Mouse (Mus musculus) heart, embryonic 16.5 days (tissue): ENCODE results near the gene Insig2. TPM values are rescaled to one million over a fixed set of nuclear protein-coding genes. Genes with fewer than 3 reads are reported as not detected.

Source experiments
- ATAC-seq: fragments of 200-750 bp; cut with Nextera tagmentation; replicated peaks from 2 replicates; pipeline ENCODE4 v1.8.0; 2017; ENCODE audit warnings: moderate number of reproducible peaks; ENCODE audit not compliant: insufficient read depth, low FRiP score; ENCODE audit errors: extremely low read depth
- H3K27ac ChIP-seq: fragments of 300-500 bp; sonication (generic); 2 replicates; pipeline ENCODE4 v1.5.1; 2014; ENCODE audit warnings: mild to moderate bottlenecking, low read length, control low read depth, moderate library complexity
- H3K27me3 ChIP-seq: fragments of 300-500 bp; sonication (generic); 2 replicates; pipeline ENCODE4 v1.6.1; 2014; ENCODE audit warnings: low read length, mixed read lengths; ENCODE audit not compliant: control insufficient read depth, insufficient read depth
- H3K36me3 ChIP-seq: fragments of 300-500 bp; sonication (generic); 2 replicates; pipeline ENCODE4 v1.6.1; 2014; ENCODE audit not compliant: control insufficient read depth, insufficient read depth
- H3K4me1 ChIP-seq: fragments of 300-500 bp; sonication (generic); 2 replicates; pipeline ENCODE4 v1.6.1; 2014; ENCODE audit warnings: low read length, mixed read lengths; ENCODE audit not compliant: control insufficient read depth, insufficient read depth
- H3K4me2 ChIP-seq: fragments of 300-500 bp; sonication (generic); 2 replicates; pipeline ENCODE4 v1.6.1; 2014; ENCODE audit warnings: low read depth, mild to moderate bottlenecking, control low read depth, low read length
- H3K4me3 ChIP-seq: fragments of 300-500 bp; sonication (generic); 2 replicates; pipeline ENCODE4 v1.5.1; 2014; ENCODE audit warnings: mild to moderate bottlenecking, control low read depth, low read length
- H3K9ac ChIP-seq: fragments of 300-500 bp; sonication (generic); 2 replicates; pipeline ENCODE4 v1.6.1; 2014; ENCODE audit warnings: low read length, control low read depth
- H3K9me3 ChIP-seq: fragments of 300-500 bp; sonication (generic); replicated peaks from 2 replicates; pipeline ENCODE4 v1.6.1; 2016; ENCODE audit warnings: low read length; ENCODE audit not compliant: control insufficient read depth
- WGBS: fragments of 180-500 bp; shearing (Covaris S2); extraction: QIAGEN DNeasy Blood & Tissue Kit; methylation state at CpG from one replicate; pipeline ENCODE4 v1.1.7; 2014; 5-methylcytosine and 5-hydroxymethylcytosine counted together
- polyA plus RNA-seq: library from polyadenylated mRNA; unstranded; fragments of >200 nt; fragmentation: Nextera tagmentation; extraction: Ambion mirVana; gene quantifications from 2 replicates; pipeline ENCODE4 v1.2.1, GENCODE M21; 2015

Insig2 gene
- polyA plus RNA-seq, 1 experiment from 2014 or later: 46.8 TPM

GRCm38 (mm10) chr1:121312326-121312725 is 20.1 kb downstream of the Insig2 start:
- H3K9ac ChIP-seq: no peak overlapping the region
- peaks cover 9% of the 10 kb centered on the region for H3K36me3 ChIP-seq
- no peaks in the 10 kb centered on the region for H3K4me1 ChIP-seq
- ATAC-seq: no peak
- no peaks in the 10 kb centered on the region for H3K27me3 ChIP-seq
- H3K9me3 ChIP-seq: no peaks in the 10 kb centered on the region
- H3K4me3 ChIP-seq: no peak overlapping the region
- H3K27ac ChIP-seq: no peak overlapping the region
- no peak overlapping the region for H3K4me2 ChIP-seq
- WGBS: 83% methylated on average over 4 of the region's 4 CpGs

- Histone ChIP-seq H3K4me2 (no peak overlapping the region), H3K4me3 (no peak overlapping the region), H3K4me1 (no peaks in the 10 kb centered on the region), H3K9ac (no peak overlapping the region), H3K9me3 (no peaks in the 10 kb centered on the region), H3K27me3 (no peaks in the 10 kb centered on the region), H3K36me3 (no peaks in the 10 kb centered on the region), H3K27ac (no peak overlapping the region)
- 85% methylated on average over 5 of the region's 5 CpGs for WGBS
- no peak for ATAC-seq
Measured at GRCm38 (mm10) chr1:121296717-121297255, 35.6 kb downstream of the Insig2 start.

DNA sequence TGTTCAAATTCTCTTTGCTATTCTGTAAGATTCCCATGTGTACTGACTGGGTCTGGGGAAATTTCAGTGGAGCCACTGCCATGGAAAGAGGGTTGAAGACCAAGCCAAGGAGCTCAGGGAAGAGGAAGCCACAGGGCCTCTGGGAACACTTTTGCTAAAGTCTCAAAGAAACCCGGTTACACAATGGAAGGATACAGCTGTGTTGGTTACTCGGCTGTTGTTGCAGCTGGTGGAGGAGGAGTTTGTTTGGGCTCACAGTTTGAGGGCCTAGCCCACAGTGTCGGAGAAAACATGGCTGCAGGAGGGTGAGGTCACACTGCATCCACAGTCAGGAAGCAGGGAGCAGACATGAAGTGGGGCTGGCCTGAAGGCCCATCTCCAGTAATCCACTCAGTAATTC is 38.8 kb downstream of the Insig2 start:
- no peaks in the 10 kb centered on the region for H3K4me1 ChIP-seq
- H3K4me3 ChIP-seq: no peak overlapping the region
- no peak overlapping the region for H3K4me2 ChIP-seq
- WGBS: 70% methylated on average over 3 of the region's 3 CpGs
- H3K9me3 ChIP-seq: no peaks in the 10 kb centered on the region
- no peak for ATAC-seq
- H3K27me3 ChIP-seq: no peaks in the 10 kb centered on the region
- H3K36me3 ChIP-seq: no peaks in the 10 kb centered on the region
- H3K9ac ChIP-seq: no peak overlapping the region
- no peak overlapping the region for H3K27ac ChIP-seq

GRCm38 (mm10) chr1:121290841-121291240 is 41.5 kb downstream of the Insig2 start:
- H3K27me3 ChIP-seq: no peaks in the 10 kb centered on the region
- no peak overlapping the region for H3K9ac ChIP-seq
- no peak overlapping the region for H3K27ac ChIP-seq
- H3K9me3 ChIP-seq: no peaks in the 10 kb centered on the region
- no peak overlapping the region for H3K4me3 ChIP-seq
- no peaks in the 10 kb centered on the region for H3K36me3 ChIP-seq
- no peaks in the 10 kb centered on the region for H3K4me1 ChIP-seq
- H3K4me2 ChIP-seq: no peak overlapping the region
- no peak for ATAC-seq
- WGBS: 75% methylated on average over 10 of the region's 10 CpGs

DNA sequence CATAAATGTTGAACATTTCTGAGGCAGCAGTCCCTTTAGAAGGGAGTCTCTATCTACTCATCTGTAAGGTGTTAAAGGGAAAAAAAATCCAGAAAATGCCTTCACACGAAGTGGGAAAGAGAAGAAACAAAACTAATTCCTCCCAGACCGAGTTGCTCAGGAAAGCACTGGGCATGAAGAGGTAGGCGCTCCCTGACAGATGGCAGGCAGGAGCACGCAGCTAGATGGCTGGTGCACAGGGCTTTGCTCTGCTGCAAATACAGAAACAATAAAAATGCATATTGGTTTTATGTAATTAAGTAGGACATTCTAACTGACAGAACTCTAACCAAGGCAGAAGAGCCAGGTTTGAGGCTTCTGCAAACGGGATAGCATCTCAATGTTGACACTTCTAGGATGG is 42.0 kb downstream of the Insig2 start:
- no peak overlapping the region for H3K4me2 ChIP-seq
- H3K27me3 ChIP-seq: no peaks in the 10 kb centered on the region
- H3K4me3 ChIP-seq: no peak overlapping the region
- 67% methylated on average over 5 of the region's 5 CpGs for WGBS
- no peak overlapping the region for H3K27ac ChIP-seq
- no peaks in the 10 kb centered on the region for H3K36me3 ChIP-seq
- no peak for ATAC-seq
- no peaks in the 10 kb centered on the region for H3K4me1 ChIP-seq
- no peak overlapping the region for H3K9ac ChIP-seq
- H3K9me3 ChIP-seq: no peaks in the 10 kb centered on the region

DNA sequence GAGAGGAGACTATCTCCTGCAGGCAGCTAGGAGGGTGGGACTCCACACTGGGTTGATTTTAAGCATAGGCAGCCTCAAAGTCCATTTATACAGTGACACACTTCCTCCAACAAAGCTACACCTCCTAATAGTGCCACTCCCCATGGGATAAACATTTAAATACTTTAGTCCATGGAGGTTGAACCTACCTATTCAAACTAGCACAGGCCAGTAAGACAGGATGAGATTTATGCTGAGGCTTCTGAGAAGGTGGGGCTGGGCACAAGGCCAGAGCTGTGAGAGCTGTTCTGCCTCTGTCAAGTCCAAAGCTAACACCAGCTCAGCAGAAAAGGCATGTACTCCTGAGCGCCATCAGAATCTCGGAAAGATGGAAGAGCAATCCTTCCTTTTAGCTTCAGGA is 48.2 kb downstream of the Insig2 start:
- Histone ChIP-seq H3K27me3 (no peaks in the 10 kb centered on the region), H3K4me1 (no peaks in the 10 kb centered on the region), H3K4me3 (no peak overlapping the region), H3K4me2 (no peak overlapping the region), H3K27ac (no peak overlapping the region), H3K9me3 (no peaks in the 10 kb centered on the region), H3K36me3 (no peaks in the 10 kb centered on the region), H3K9ac (no peak overlapping the region)
- no peak for ATAC-seq
- WGBS: 80% methylated on average over 2 of the region's 2 CpGs

DNA sequence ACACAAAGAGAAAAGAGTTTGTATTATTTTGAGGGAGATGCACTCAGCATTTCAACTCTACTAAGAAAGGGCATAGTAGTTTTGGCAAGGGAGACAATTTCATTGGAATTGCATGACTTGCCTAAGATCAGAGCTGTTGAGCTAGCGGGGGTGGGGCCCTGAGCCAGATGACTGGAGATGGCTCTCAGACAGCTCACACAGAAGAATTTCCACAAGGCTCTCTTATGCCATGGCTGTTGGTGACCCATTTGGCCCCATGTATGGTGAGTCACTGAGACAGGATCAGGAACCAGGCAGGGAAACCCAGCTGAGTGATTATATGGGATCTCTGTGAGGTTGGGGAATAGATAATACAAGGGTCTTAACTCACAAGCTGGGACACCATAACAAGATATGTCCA is 51.9 kb downstream of the Insig2 start:
- H3K4me1 ChIP-seq: no peaks in the 10 kb centered on the region
- 89% methylated on average over 1 of the region's 1 CpGs for WGBS
- no peaks in the 10 kb centered on the region for H3K36me3 ChIP-seq
- no peak overlapping the region for H3K4me3 ChIP-seq
- H3K4me2 ChIP-seq: no peak overlapping the region
- H3K9me3 ChIP-seq: no peaks in the 10 kb centered on the region
- H3K9ac ChIP-seq: no peak overlapping the region
- no peak for ATAC-seq
- no peak overlapping the region for H3K27ac ChIP-seq
- no peaks in the 10 kb centered on the region for H3K27me3 ChIP-seq

DNA sequence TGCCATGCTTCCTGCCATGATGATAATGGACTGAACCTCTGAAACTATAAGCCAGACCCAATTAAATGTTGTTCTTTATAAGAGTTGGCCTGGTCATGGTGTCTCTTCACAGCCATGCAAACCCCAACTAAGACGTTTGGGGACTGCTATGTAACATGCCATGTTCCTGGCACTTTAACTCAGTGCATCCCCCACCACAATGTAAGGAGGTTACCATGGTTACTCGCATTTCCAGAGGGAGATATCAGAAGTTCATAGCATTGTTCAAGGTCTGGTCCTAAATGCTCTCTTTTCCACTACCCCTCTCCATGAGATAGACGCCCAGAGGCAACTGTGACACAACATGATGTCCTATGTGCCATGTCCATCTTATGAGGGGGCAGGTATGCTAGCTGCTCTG is 54.0 kb downstream of the Insig2 start:
- no peak overlapping the region for H3K4me2 ChIP-seq
- no peaks in the 10 kb centered on the region for H3K4me1 ChIP-seq
- no peaks in the 10 kb centered on the region for H3K36me3 ChIP-seq
- no peaks in the 10 kb centered on the region for H3K27me3 ChIP-seq
- H3K4me3 ChIP-seq: no peak overlapping the region
- no peaks in the 10 kb centered on the region for H3K9me3 ChIP-seq
- WGBS: 60% methylated on average over 3 of the region's 3 CpGs
- H3K27ac ChIP-seq: no peak overlapping the region
- ATAC-seq: no peak
- no peak overlapping the region for H3K9ac ChIP-seq

DNA sequence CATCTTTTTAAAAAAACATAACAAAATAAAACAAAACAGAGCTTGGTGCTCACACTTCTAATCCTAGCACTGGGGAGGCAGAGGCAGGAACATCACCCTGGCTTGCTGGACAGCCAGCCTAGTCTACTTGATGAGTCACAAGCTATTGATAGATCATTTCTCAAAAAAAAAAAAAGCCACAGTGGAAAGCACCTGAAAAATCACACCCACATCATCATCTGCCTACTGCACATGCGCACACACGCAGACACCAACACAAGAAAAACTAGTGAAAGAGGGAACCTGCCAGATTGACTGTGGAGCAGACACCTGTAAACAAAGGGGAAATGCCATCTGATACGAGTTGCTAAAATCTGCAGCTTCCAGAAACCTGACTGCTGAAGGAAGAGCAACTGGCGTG is 54.9 kb downstream of the Insig2 start:
- Histone ChIP-seq H3K36me3 (no peaks in the 10 kb centered on the region), H3K4me3 (no peak overlapping the region), H3K9ac (no peak overlapping the region), H3K27me3 (no peaks in the 10 kb centered on the region), H3K9me3 (no peaks in the 10 kb centered on the region), H3K4me1 (no peaks in the 10 kb centered on the region), H3K4me2 (no peak overlapping the region), H3K27ac (no peak overlapping the region)
- 78% methylated on average over 4 of the region's 4 CpGs for WGBS
- no peak for ATAC-seq
